Mouse (Mus musculus): ENCODE measurements at regions not wholly inside any gene's neighbourhood (a gene's known extent, or its start where the extent isn't known, plus 50 kb on each side); places are given as distances from the start of the nearest gene placed in this dataset.

DNA sequence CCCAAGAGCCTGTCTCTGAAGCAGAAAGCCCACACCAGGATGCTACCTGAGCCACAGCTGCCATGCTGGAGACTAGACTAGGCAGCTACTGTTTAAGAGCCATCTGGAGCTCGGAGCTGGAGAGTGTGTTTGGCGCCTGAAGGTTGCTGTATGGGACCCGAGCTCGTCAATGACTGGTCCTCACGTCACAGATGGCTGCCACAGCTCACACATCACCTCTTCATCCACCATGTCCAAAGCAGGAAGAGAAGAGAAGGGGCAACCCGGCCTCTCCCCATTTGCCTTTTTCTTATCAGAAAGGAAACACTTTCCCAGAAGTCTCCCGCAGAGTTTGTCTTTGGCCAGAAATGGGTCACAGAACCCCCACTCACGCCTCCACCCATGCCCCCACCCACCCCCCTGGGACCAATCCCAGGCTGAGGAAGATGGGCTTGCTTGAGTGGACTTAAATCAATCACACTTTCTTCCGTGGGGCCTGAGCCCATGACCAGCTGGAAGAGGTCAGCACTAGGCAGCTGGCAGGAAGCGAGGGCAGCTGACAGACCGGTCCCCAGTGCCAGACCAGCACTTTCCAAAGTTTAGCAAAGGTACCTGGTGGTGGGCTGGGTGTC is 53.5 kb upstream of the Ptpn1 start:
- no peak for ATAC-seq (ENCODE audit: low TSS enrichment)

DNA sequence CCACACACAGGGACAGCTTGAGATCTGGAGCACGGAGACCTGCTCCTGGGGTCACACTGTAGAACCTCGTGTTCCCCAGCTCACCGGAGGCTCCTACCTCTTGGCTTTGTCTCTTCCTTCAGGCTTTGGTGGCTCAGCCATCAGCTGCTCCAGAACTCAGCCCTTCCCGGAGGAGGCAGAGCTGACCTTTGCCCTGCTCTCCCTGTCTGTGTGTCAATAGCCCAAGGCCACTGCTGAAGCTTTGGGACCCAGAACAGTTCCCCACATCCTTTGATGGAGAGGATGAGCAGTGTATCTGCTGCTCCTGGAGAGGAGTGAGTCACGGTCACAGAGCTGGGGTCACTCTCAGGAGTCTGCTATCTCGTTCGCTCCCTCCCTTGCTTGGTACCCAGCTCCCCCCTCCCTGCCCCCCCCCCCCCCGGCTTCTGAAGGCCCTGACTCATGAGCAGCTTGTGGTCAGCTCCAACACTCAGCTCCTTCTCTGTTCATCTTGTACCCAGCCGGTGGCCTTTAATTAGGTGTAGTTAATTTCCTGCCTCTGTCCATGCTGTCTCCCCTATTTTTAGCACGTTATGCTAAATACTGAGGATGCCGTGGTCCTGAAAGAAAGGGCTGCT is 54.5 kb upstream of the Ptpn1 start:
- no peak for ATAC-seq (ENCODE audit: low TSS enrichment)

DNA sequence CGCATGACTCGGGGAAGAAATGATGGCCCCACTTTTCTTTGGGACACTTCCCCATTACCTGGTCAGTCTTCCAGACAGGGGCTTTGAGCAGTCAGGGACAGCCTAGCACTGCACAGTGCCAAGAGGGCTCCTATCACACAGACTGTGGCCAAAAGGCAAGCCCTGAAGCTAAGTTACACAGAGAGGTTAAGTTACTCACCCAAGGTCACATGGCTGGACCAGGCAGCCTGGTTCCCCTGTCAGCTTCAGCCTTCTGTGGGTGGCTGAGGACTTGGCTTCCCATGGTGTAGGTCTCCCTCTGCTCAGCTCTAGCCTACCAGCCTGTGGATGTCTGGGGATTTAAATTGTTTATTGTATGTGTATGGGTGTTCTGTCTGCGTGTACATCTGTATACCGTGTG is 59.4 kb upstream of the Ptpn1 start:
- no peak for ATAC-seq (ENCODE audit: low TSS enrichment)

GRCm38 (mm10) chr2:167870153-167870552 is 61.7 kb upstream of the Ptpn1 start:
- no peak for ATAC-seq (ENCODE audit: low TSS enrichment)

- no peak for ATAC-seq (ENCODE audit: low TSS enrichment)
These were observed 65.1 kb upstream of the Ptpn1 start for GRCm38 (mm10) chr2:167866751-167867150.

DNA sequence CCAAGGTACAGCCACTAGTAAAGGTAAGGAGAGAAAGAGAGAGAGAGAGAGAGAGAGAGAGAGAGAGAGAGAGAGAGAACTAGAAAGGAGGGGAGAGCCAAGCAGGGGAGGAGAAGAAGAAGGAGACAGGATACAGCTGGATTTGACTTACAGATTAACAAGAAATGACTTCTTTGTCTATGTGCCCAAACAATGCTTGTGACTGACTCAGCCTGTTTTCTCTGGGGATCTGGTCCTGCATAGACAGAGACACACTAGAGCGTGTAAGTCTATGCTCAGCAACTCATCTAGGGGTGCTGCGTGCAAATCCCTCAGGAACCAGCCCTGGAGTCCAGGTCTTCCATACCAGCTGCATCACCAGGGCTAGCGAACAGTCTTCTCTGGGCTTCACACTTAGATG is 66.3 kb upstream of the Ptpn1 start:
- no peak for ATAC-seq (ENCODE audit: low TSS enrichment)

GRCm38 (mm10) chr2:167864672-167865071 is 67.2 kb upstream of the Ptpn1 start:
- no peak for ATAC-seq (ENCODE audit: low TSS enrichment)

GRCm38 (mm10) chr2:167864228-167864627 is 67.6 kb upstream of the Ptpn1 start:
- ATAC-seq (ENCODE audit: low TSS enrichment) = no peak

- no peak for ATAC-seq (ENCODE audit: low TSS enrichment)
These were observed 68.2 kb upstream of the Ptpn1 start for GRCm38 (mm10) chr2:167863616-167864015.

DNA sequence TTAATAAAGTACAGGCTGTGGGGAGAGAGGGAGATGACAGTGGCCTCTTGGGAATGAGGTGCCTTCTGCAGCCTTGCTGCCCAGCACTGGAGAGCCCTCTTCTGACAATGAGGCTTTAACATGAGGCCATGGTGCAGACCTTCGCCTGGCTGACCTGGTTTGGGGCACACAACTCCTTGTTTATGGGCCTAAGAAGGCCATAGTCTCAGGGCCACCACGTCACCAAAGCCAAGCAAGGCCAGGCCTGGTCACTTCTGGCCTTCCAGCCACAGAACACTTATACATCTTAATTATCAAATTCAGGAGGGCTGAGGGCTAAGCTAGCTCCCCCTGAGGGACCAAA is 70.7 kb upstream of the Ptpn1 start:
- no peak for ATAC-seq (ENCODE audit: low TSS enrichment)

GRCm38 (mm10) chr2:167860457-167861177 is 71.2 kb upstream of the Ptpn1 start:
- peak; percentile 69; the same call in 1 of the 2 replicates for ATAC-seq (ENCODE audit: low TSS enrichment)

DNA sequence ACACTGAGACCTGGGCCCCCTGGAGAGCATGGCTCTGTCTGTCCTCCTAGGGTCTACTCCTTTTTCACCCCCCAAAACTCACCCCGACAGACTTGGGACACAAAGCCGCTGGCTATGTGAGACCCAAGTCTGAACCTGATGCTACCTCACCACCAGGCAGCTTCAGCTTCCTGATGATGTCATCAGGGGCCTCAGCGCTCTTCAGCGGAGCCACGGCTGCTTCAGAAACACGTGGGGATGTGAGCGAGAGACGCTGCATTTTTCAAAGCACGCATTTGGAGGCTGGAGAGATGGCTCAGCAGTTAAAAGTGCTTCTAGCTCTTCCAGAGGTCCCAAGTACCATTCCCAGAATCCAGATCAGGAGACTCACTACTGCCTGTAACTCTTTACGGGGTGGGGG is 72.3 kb upstream of the Ptpn1 start:
- no peak for ATAC-seq (ENCODE audit: low TSS enrichment)

DNA sequence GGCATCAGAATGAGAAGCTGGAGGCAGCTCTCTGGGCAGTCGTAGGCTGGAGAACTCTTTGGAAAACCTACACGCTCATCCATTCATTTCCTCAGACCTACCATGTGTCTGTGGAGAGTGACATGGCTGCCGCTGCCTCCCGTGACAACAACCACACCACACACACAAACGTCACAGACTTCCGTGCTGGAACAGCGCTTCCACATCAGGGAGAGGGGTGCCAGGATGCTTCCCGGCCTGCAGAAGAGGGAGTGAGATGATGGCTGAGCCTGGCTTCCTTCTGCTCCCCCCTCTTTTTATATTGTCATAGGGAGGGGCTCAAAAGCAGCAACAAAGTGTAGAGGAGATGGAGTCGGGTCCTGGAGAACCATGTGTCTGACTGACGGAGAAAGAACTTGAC is 73.5 kb upstream of the Ptpn1 start:
- ATAC-seq (ENCODE audit: low TSS enrichment) = no peak

- no peak for ATAC-seq (ENCODE audit: low TSS enrichment)
These were observed 73.9 kb upstream of the Ptpn1 start for GRCm38 (mm10) chr2:167857911-167858310.

DNA sequence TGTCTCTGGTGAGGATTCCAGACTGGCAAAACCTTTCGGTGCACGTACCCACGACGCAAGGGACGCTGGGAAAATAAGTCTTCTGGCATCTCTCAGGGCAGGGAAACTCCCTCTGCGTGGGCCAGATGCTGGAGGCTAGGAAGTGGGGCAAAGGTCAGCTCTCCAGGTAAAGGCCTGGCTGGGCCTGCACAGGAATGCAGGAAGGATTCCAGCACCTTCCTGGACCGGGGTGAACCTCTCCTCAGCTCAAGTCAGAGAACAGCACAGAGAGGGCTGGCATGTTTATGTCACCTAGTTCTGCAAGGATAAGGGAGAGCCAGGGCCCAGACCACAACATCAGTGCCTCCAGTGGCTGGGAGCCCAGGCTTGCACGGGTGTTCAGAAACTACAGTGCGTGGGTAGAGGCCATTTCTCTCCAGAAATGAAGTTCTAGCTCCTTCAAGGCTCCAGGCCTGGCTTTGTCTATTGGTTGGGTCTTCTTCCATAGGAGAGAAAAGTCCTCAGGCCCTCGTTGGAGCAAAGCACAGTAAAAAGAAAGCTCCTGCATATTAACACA is 74.9 kb upstream of the Ptpn1 start:
- no peak for ATAC-seq (ENCODE audit: low TSS enrichment)

- ATAC-seq (ENCODE audit: low TSS enrichment) = no peak
These were observed 75.8 kb upstream of the Ptpn1 start for GRCm38 (mm10) chr2:167856020-167856419.

GRCm38 (mm10) chr2:167854060-167854459 is 77.8 kb upstream of the Ptpn1 start:
- ATAC-seq (ENCODE audit: low TSS enrichment) = no peak

- ATAC-seq (ENCODE audit: low TSS enrichment) = no peak
These were observed 78.4 kb upstream of the Ptpn1 start for GRCm38 (mm10) chr2:167853411-167853821.

DNA sequence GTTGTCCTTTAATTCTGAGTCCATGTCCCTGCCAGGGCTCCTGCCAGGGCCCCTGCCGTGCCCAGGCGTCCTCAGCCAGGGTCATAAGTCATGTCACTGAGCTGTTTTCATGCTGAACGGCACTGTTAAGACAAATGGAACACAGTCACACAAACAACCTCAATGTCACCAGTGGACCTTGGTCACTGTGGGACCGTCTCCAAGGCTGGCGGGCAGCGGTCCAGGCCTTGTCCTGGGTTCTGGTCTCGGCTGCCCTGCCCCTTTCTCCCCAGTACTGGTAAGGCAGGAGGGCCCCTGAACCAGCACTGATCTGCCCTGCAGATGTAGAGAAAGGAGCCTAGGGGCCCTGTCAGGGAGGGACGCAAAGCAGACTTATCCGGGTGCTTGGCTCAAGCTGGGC is 79.3 kb upstream of the Ptpn1 start:
- ATAC-seq (ENCODE audit: low TSS enrichment) = no peak

GRCm38 (mm10) chr2:167851216-167851896 is 80.5 kb upstream of the Ptpn1 start:
- ATAC-seq (ENCODE audit: low TSS enrichment) = no peak

- no peak for ATAC-seq (ENCODE audit: low TSS enrichment)
These were observed 81.8 kb upstream of the Ptpn1 start for GRCm38 (mm10) chr2:167849999-167850552.

All from frontal cortex, adult (tissue).